Mouse (Mus musculus): Measurements from ENCODE around the gene Gpr85. TPM values are rescaled to one million over a fixed set of nuclear protein-coding genes. Genes with fewer than 3 reads are reported as not detected.

The Gpr85 gene
- polyA plus RNA-seq, 1 experiment from 2014 or later, result 60.2 TPM

Other genes starting within 250 kb of the Gpr85 start
- 28.3 and 28.9 TPM in 2 replicates for gene Tmem168, start 231.8 kb downstream of the Gpr85 start, polyA plus RNA-seq (2015; fragmentation: Nextera tagmentation; extraction: Ambion mirVana)
- 24.2 and 24.3 TPM in 2 replicates for gene Bmt2, start 162.0 kb downstream of the Gpr85 start, polyA plus RNA-seq (2015; fragmentation: Nextera tagmentation; extraction: Ambion mirVana)
- 98.9 and 101 TPM in 2 replicates for gene 2610001J05Rik, start 31.6 kb upstream of the Gpr85 start, polyA plus RNA-seq (2015; fragmentation: Nextera tagmentation; extraction: Ambion mirVana)